Mouse (Mus musculus) megakaryocyte, embryonic 14.5 days (primary cell): ENCODE data around the gene Mfrp. TPM values are rescaled to one million over a fixed set of nuclear protein-coding genes. Genes with fewer than 3 reads are reported as not detected.

Source experiments
- H3K27me3 ChIP-seq: replicated peaks from 2 replicates; pipeline ENCODE3; 2012; ENCODE audit warnings: inconsistent platforms
- H3K36me3 ChIP-seq: replicated peaks from 2 replicates; pipeline ENCODE3; 2012; ENCODE audit warnings: low read length, inconsistent platforms, mixed read lengths
- H3K4me1 ChIP-seq: 2 replicates; pipeline ENCODE4 v1.6.1; 2012; ENCODE audit warnings: inconsistent platforms
- H3K4me3 ChIP-seq: replicated peaks from 2 replicates; pipeline ENCODE3; 2012; ENCODE audit warnings: moderate library complexity, mild to moderate bottlenecking, inconsistent platforms
- H3K9me3 ChIP-seq: 2 replicates; pipeline ENCODE4 v1.6.1; 2012; ENCODE audit warnings: inconsistent platforms
- FLI1 ChIP-seq: IDR thresholded peaks from 2 replicates; pipeline ENCODE4 v1.6.1; 2012; ENCODE audit warnings: low read length, inconsistent platforms, mixed read lengths
- GATA1 ChIP-seq: IDR thresholded peaks from 3 replicates; pipeline ENCODE4 v1.6.1; 2012; ENCODE audit warnings: mixed read lengths, low read length, inconsistent platforms, borderline replicate concordance
- polyA plus RNA-seq: library from polyadenylated mRNA; stranded (reverse); fragments of >175 nt; gene quantifications from 2 replicates; pipeline ENCODE4 v1.2.3, GENCODE M21; 2012; ENCODE audit warnings: low replicate concordance; ENCODE audit not compliant: insufficient read depth

The Mfrp gene
- polyA plus RNA-seq, 1 experiment, result not detected

DNA sequence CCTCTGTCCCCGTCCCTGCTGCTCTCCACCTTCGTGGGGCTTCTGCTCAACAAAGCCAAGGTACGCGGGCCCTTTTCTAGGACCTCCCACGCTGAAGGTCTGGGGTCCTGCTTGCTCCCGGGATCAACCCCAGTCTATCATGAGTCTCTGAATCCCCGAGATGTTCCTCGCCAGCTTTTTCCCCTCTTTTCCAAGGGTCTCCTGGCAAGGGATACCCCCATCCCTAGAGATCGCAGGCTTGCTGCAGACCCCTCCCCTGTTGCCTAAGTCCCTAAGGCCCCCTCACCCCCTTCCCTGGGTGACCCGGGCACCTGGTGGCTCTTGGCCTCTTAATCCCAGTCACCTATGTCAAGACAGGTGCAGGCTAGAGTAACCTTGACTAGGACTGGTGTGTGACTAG, 16.3 kb upstream of the Mfrp start:
- H3K27me3 ChIP-seq, result peaks cover 55% of the 10 kb centered on the region
- H3K4me1 ChIP-seq, result peaks cover 78% of the 10 kb centered on the region
- H3K9me3 ChIP-seq, result no peaks in the 10 kb centered on the region
- TF ChIP-seq FLI1 (no peak), GATA1 (no peak)
- no peaks in the 10 kb centered on the region for H3K36me3 ChIP-seq
- H3K4me3 ChIP-seq, result peak overlapping the region; percentile 93

DNA sequence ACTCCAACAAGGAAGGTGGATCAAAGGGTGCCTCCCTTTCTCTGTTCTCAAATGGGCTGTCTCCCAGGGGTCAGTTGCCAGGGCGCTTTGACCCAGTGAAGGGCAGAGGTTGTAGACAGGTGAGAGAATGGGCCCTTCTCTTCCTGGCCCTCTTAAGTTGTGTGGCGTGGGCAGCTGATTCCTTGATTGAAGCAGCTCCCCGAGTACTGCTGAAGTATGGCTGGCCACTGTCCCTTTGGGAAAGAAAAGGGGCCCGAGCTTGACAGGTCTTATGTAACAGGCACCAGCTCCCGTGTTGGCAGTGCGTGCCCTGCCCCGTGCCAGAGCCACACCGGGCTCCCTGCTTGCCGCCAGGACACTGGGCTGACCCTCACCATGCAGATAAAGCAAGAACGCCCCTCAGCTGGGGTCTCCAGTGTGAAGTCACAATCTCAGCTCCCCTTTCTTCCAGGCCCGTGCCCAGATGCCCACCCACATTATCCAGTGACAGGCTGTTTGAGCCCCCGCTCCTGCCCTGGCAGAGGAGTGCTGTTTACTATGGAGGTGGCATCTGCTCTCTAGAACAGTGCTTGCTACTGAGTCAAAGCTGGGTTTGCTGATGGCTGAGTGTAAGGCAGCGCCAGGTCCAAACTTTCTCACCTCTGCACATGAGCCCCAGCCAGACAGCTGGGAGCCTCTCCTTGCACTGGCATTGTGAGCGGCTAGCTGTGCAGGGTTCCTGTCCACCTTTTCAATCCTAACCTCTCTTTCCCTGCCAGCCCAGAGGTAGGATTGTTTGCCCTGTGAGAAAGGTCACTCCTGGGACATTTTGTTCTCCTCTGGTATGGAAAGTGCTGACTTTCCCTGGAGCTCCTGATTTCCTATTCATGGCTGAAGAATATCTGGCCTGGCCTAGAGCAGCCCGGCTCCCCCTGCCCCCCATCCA, 15.5 kb upstream of the Mfrp start:
- peaks cover 4% of the 10 kb centered on the region for H3K36me3 ChIP-seq
- peaks cover 76% of the 10 kb centered on the region for H3K4me1 ChIP-seq
- H3K27me3 ChIP-seq, result peaks cover 48% of the 10 kb centered on the region
- no peaks in the 10 kb centered on the region for H3K9me3 ChIP-seq
- TF ChIP-seq GATA1 (no peak), FLI1 (no peak)
- peak overlapping the region; percentile 93 for H3K4me3 ChIP-seq

DNA sequence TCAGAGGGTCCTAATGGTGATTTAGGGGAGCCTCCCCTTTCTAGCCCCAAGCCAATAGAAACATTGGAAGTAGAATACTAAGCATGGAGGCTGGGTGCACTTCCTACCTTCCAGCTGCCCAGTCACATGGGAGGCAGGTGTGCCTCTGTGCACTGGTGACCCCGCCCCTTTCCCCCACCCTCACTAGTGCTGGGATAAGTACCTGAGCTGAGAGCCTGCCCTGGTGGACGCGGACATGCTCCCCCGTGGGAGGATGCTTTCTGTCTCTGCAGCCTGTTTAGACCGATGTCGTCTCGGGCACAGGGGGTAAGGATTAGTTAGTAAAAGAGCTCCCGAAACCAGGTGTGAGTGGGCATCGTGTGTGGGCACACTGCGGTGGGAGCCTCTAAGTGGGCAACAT, 14.6 kb upstream of the Mfrp start:
- peaks cover 43% of the 10 kb centered on the region for H3K27me3 ChIP-seq
- peaks cover 74% of the 10 kb centered on the region for H3K4me1 ChIP-seq
- TF ChIP-seq GATA1 (no peak), FLI1 (no peak)

GRCm38 (mm10) chr9:44087761-44088455, 13.6 kb upstream of the Mfrp start:
- Histone ChIP-seq H3K9me3 (no peaks in the 10 kb centered on the region), H3K4me3 (no peak overlapping the region), H3K27me3 (peaks cover 35% of the 10 kb centered on the region), H3K4me1 (peaks cover 73% of the 10 kb centered on the region), H3K36me3 (peaks cover 21% of the 10 kb centered on the region)
- TF ChIP-seq FLI1 (no peak), GATA1 (no peak)

More for the DNA sequence above, 14.6 kb upstream of the Mfrp start:
- H3K36me3 ChIP-seq, result peaks cover 13% of the 10 kb centered on the region
- H3K9me3 ChIP-seq, result no peaks in the 10 kb centered on the region
- no peak overlapping the region for H3K4me3 ChIP-seq

- Histone ChIP-seq H3K9me3 (no peaks in the 10 kb centered on the region), H3K4me1 (peaks cover 67% of the 10 kb centered on the region), H3K36me3 (peaks cover 28% of the 10 kb centered on the region), H3K27me3 (peaks cover 24% of the 10 kb centered on the region), H3K4me3 (peak overlapping the region; percentile 82)
- TF ChIP-seq GATA1 (no peak), FLI1 (no peak)
Measured at GRCm38 (mm10) chr9:44088877-44089608, 12.5 kb upstream of the Mfrp start.

GRCm38 (mm10) chr9:44093612-44094503, 7.7 kb upstream of the Mfrp start:
- peaks cover 28% of the 10 kb centered on the region for H3K36me3 ChIP-seq
- H3K4me3 ChIP-seq, result peak overlapping the region; percentile 46
- TF ChIP-seq GATA1, result no peak
- no peak for TF ChIP-seq FLI1
- H3K27me3 ChIP-seq, result no peaks in the 10 kb centered on the region
- peaks cover 42% of the 10 kb centered on the region for H3K4me1 ChIP-seq
- H3K9me3 ChIP-seq, result no peaks in the 10 kb centered on the region

DNA sequence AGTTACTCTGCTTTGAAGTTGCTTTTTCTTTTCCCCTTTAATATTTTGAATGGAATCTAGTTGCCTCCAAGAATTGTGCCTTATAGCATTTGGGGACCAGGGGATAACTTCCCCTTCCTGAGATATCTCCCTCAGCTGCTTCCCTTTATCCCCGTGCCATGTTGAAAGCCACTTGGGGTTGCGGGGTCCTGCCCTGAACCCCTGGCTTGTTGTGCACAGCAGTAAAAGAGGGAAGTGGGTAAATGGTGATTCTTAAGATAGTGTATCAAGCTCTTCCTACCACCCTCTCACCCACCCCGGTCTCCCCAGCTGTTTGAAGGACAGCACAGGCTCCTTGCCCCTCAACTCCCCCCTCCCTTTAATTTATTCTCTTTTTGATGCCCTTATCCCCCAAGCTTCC, 6.8 kb upstream of the Mfrp start:
- Histone ChIP-seq H3K4me3 (no peak overlapping the region), H3K27me3 (no peaks in the 10 kb centered on the region), H3K4me1 (peaks cover 34% of the 10 kb centered on the region), H3K9me3 (no peaks in the 10 kb centered on the region), H3K36me3 (peaks cover 28% of the 10 kb centered on the region)
- TF ChIP-seq FLI1 (no peak), GATA1 (no peak)

- TF ChIP-seq FLI1 (no peak), GATA1 (no peak)
- Histone ChIP-seq H3K4me1 (peaks cover 33% of the 10 kb centered on the region), H3K36me3 (peaks cover 26% of the 10 kb centered on the region), H3K9me3 (no peaks in the 10 kb centered on the region), H3K4me3 (no peak overlapping the region), H3K27me3 (no peaks in the 10 kb centered on the region)
Measured at GRCm38 (mm10) chr9:44095781-44096180, 5.7 kb upstream of the Mfrp start.

GRCm38 (mm10) chr9:44096536-44096935, 5.0 kb upstream of the Mfrp start:
- Histone ChIP-seq H3K27me3 (no peaks in the 10 kb centered on the region), H3K36me3 (peaks cover 21% of the 10 kb centered on the region), H3K4me1 (peaks cover 37% of the 10 kb centered on the region), H3K9me3 (no peaks in the 10 kb centered on the region), H3K4me3 (no peak overlapping the region)
- TF ChIP-seq GATA1 (no peak), FLI1 (no peak)
